Mouse (Mus musculus) kidney, adult 18-20 months (tissue): ENCODE results near the gene Narfl.

Source experiments
- DNase-seq: peaks from one replicate; pipeline ENCODE4 v3.0.0; 2021

The Narfl gene

GRCm38 (mm10) chr17:25831451-25832281, 58.1 kb downstream of the Narfl start:
- DNase-seq, result peak; percentile 31

GRCm38 (mm10) chr17:25832436-25833290, 59.1 kb downstream of the Narfl start:
- DNase-seq, result peak; percentile 100
